Mouse (Mus musculus): ENCODE measurements around the gene Tma7. TPM values are rescaled to one million over a fixed set of nuclear protein-coding genes. Genes with fewer than 3 reads are reported as not detected.

Gene Tma7
- polyA plus RNA-seq, 1 experiment from 2014 or later, result 480 TPM

Other genes with a start within 250 kb of the Tma7 start
- gene Slc26a6, start 229.3 kb downstream of the Tma7 start, polyA plus RNA-seq (2015; fragmentation: Nextera tagmentation; extraction: Ambion mirVana), result 6.7 and 8.6 TPM in 2 replicates
- gene Tmem89, start 168.0 kb downstream of the Tma7 start, polyA plus RNA-seq (2015; fragmentation: Nextera tagmentation; extraction: Ambion mirVana), result not detected in 2 replicates
- 354 and 355 TPM in 2 replicates for gene Uqcrc1, start 146.0 kb downstream of the Tma7 start, polyA plus RNA-seq (2015; fragmentation: Nextera tagmentation; extraction: Ambion mirVana)
- gene Col7a1, start 129.0 kb downstream of the Tma7 start, polyA plus RNA-seq (2015; fragmentation: Nextera tagmentation; extraction: Ambion mirVana), result 0.28 and 0.38 TPM in 2 replicates
- not detected in 2 replicates for gene Ucn2, start 96.6 kb downstream of the Tma7 start, polyA plus RNA-seq (2015; fragmentation: Nextera tagmentation; extraction: Ambion mirVana)
- 2.3 and 2.5 TPM in 2 replicates for gene Pfkfb4, start 90.8 kb downstream of the Tma7 start, polyA plus RNA-seq (2015; fragmentation: Nextera tagmentation; extraction: Ambion mirVana)
- 20.0 and 21.8 TPM in 2 replicates for gene Shisa5, start 44.0 kb downstream of the Tma7 start, polyA plus RNA-seq (2015; fragmentation: Nextera tagmentation; extraction: Ambion mirVana)
- 7.4 and 8.9 TPM in 2 replicates for gene Trex1, start 22.9 kb downstream of the Tma7 start, polyA plus RNA-seq (2015; fragmentation: Nextera tagmentation; extraction: Ambion mirVana)
- gene Atrip, start 8.5 kb downstream of the Tma7 start, polyA plus RNA-seq (2015; fragmentation: Nextera tagmentation; extraction: Ambion mirVana), result 12.6 and 12.7 TPM in 2 replicates
- gene Ccdc51, start 94 bp downstream of the Tma7 start, polyA plus RNA-seq (2015; fragmentation: Nextera tagmentation; extraction: Ambion mirVana), result 14.6 and 14.7 TPM in 2 replicates
- gene Plxnb1, start 12.8 kb upstream of the Tma7 start, polyA plus RNA-seq (2015; fragmentation: Nextera tagmentation; extraction: Ambion mirVana), result 2.3 and 3.2 TPM in 2 replicates
- not detected in 2 replicates for gene Fbxw21, start 79.5 kb upstream of the Tma7 start, polyA plus RNA-seq (2015; fragmentation: Nextera tagmentation; extraction: Ambion mirVana)
- not detected in 2 replicates for gene Fbxw13, start 113.4 kb upstream of the Tma7 start, polyA plus RNA-seq (2015; fragmentation: Nextera tagmentation; extraction: Ambion mirVana)
- not detected in 2 replicates for gene Fbxw20, start 152.2 kb upstream of the Tma7 start, polyA plus RNA-seq (2015; fragmentation: Nextera tagmentation; extraction: Ambion mirVana)
- gene Fbxw14, start 205.1 kb upstream of the Tma7 start, polyA plus RNA-seq (2015; fragmentation: Nextera tagmentation; extraction: Ambion mirVana), result not detected in 2 replicates

Data from liver, embryonic 13.5 days (tissue).